Mouse (Mus musculus): ENCODE measurements around the gene Limch1. TPM values are rescaled to one million over a fixed set of nuclear protein-coding genes. Genes with fewer than 3 reads are reported as not detected.

Limch1 gene
- polyA plus RNA-seq, 1 experiment from 2014 or later = 22.2 TPM

DNA sequence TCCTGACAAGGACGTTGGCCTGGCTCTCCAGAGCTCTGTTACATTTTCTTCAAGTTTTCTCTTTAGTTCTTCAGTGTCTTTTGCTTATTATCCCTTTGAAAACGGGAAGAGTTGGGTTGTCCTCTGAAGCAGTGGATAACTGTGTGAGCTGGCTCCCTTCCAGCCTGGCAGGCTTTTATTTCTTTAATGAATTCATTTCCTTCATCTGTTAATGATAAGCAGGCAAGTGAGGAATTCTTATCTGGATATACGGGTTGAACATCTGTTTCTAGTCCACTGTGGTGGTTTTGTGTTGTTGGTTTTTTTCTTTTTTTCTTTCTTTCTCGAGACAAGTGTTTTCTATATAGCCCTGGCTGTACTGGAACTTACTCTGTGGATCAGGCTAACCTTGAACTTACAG is 22.4 kb downstream of the Limch1 start:
- Histone ChIP-seq H3K9me3 (replicated peaks; ENCODE audit: control insufficient read depth, low read length) (no peaks in the 10 kb centered on the region), H3K4me1 (ENCODE audit: control insufficient read depth, insufficient read depth, low read length) (no peaks in the 10 kb centered on the region), H3K36me3 (ENCODE audit: control insufficient read depth, insufficient read depth) (no peaks in the 10 kb centered on the region), H3K4me2 (ENCODE audit: low read depth, low read length) (no peak overlapping the region), H3K9ac (ENCODE audit: low read length) (no peak overlapping the region), H3K27ac (ENCODE audit: low read length) (no peak overlapping the region), H3K4me3 (ENCODE audit: low read length) (no peak overlapping the region), H3K27me3 (ENCODE audit: control insufficient read depth, insufficient read depth, low read length) (no peaks in the 10 kb centered on the region)
- ATAC-seq (replicated peaks; ENCODE audit: extremely low read depth, insufficient read depth, low FRiP score) = no peak; the same call in 1 of the 2 replicates
- WGBS = 20% methylated on average over 4 of the region's 4 CpGs

DNA sequence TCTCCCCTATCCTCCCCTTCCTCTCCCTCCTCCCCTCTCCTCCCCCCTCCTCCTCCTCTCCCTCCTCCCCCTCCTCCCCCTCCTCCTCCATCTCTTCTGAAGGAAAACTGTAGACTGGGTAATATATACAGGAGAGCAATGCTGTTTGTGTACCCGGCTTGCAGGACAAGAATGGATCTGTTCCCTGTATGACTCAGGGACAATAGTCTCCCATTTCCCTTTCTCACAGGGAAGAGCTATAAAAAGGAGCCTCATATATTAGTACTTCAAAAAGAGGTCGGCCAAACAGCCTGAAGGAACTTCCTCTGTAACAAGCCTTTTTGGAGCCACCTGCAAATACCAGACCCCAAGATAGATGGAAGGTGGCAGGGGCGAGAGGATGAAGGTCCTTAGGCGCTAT is 23.4 kb downstream of the Limch1 start:
- H3K4me3 ChIP-seq (ENCODE audit: low read length) = no peak overlapping the region

GRCm38 (mm10) chr5:66769558-66769957 is 23.9 kb downstream of the Limch1 start:
- no peaks in the 10 kb centered on the region for H3K36me3 ChIP-seq (ENCODE audit: control insufficient read depth, insufficient read depth)
- H3K27me3 ChIP-seq (ENCODE audit: control insufficient read depth, insufficient read depth, low read length) = no peaks in the 10 kb centered on the region
- H3K4me2 ChIP-seq (ENCODE audit: low read depth, low read length) = no peak overlapping the region
- 87% methylated on average over 5 of the region's 5 CpGs for WGBS
- no peak overlapping the region for H3K9ac ChIP-seq (ENCODE audit: low read length)
- no peak overlapping the region for H3K27ac ChIP-seq (ENCODE audit: low read length)
- no peaks in the 10 kb centered on the region for H3K9me3 ChIP-seq (replicated peaks; ENCODE audit: control insufficient read depth, low read length)
- H3K4me1 ChIP-seq (ENCODE audit: control insufficient read depth, insufficient read depth, low read length) = no peaks in the 10 kb centered on the region
- H3K4me3 ChIP-seq (ENCODE audit: low read length) = no peak overlapping the region
- no peak for ATAC-seq (replicated peaks; ENCODE audit: extremely low read depth, insufficient read depth, low FRiP score)

More for the DNA sequence above, 23.4 kb downstream of the Limch1 start:
- Histone ChIP-seq H3K36me3 (ENCODE audit: control insufficient read depth, insufficient read depth) (no peaks in the 10 kb centered on the region), H3K9ac (ENCODE audit: low read length) (no peak overlapping the region), H3K4me1 (ENCODE audit: control insufficient read depth, insufficient read depth, low read length) (no peaks in the 10 kb centered on the region), H3K4me2 (ENCODE audit: low read depth, low read length) (no peak overlapping the region), H3K27me3 (ENCODE audit: control insufficient read depth, insufficient read depth, low read length) (no peaks in the 10 kb centered on the region), H3K9me3 (replicated peaks; ENCODE audit: control insufficient read depth, low read length) (no peaks in the 10 kb centered on the region), H3K27ac (ENCODE audit: low read length) (no peak overlapping the region)
- ATAC-seq (replicated peaks; ENCODE audit: extremely low read depth, insufficient read depth, low FRiP score) = no peak
- 59% methylated on average over 4 of the region's 4 CpGs for WGBS

DNA sequence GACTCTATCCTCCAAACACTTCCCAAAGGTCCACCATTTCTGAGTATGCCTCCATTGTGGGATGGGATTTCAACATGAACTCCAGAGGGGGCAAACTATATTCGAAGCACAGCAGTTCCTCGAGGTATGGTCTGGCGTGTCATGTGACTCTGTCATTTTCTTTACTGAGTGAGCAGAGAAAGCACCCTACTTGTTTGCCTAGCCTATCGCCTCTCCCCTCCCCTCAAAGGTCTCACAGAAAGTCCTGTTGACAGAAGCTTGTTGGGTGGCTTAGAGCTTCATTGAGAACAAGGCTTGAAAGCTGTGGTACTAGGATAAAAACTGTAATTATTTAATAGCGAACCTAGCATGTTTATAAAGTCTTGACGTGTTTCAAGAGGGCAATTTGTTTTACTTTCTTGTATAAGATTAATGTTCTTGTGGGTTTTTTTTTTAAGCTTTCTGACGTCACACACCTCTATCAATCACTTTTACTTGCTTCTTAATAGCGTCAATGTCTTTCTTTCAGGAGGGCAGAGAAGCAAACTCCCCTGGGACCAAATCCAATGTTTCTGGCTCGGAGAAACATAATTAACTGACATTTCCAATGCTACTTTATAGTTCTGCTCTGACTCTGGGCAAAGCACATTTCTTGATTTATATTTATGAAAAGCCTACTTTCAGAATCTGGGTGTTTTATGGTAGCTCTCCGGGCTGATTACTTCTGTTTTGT is 32.5 kb downstream of the Limch1 start:
- H3K27me3 ChIP-seq (ENCODE audit: control insufficient read depth, insufficient read depth, low read length) = peaks cover 2% of the 10 kb centered on the region; the same call in 1 of the 2 replicates
- no peaks in the 10 kb centered on the region; the same call in 1 of the 2 replicates for H3K9me3 ChIP-seq (replicated peaks; ENCODE audit: control insufficient read depth, low read length)
- no peaks in the 10 kb centered on the region for H3K4me1 ChIP-seq (ENCODE audit: control insufficient read depth, insufficient read depth, low read length)
- 71% methylated on average over 10 of the region's 10 CpGs for WGBS
- no peak overlapping the region for H3K4me3 ChIP-seq (ENCODE audit: low read length)
- H3K27ac ChIP-seq (ENCODE audit: low read length) = no peak overlapping the region
- H3K9ac ChIP-seq (ENCODE audit: low read length) = no peak overlapping the region
- no peak overlapping the region for H3K4me2 ChIP-seq (ENCODE audit: low read depth, low read length)
- no peaks in the 10 kb centered on the region for H3K36me3 ChIP-seq (ENCODE audit: control insufficient read depth, insufficient read depth)
- no peak for ATAC-seq (replicated peaks; ENCODE audit: extremely low read depth, insufficient read depth, low FRiP score)

DNA sequence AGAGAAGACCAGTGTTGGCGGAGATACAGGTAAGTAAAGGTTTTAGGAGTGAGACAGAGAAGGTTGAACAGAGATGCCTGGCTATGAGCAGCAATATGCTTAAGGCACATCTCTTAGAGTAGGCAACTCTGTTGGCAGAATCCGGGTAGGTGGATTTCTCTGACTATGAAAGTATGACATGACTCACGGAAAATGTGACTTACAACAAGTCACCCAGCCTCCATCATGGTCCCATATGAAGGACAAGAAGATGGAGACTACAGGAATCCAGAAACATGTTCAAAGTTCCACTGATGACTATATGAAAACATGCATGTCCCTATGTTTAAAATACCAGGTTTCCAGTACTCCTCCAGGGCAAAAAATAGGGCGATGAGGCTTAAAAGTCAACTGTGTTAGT is 34.7 kb downstream of the Limch1 start:
- no peak overlapping the region for H3K4me2 ChIP-seq (ENCODE audit: low read depth, low read length)
- 88% methylated on average over 4 of the region's 4 CpGs for whole genome bisulfite sequencing
- no peaks in the 10 kb centered on the region; the same call in 1 of the 2 replicates for H3K9me3 ChIP-seq (replicated peaks; ENCODE audit: control insufficient read depth, low read length)
- no peaks in the 10 kb centered on the region for H3K36me3 ChIP-seq (ENCODE audit: control insufficient read depth, insufficient read depth)
- H3K9ac ChIP-seq (ENCODE audit: low read length) = no peak overlapping the region
- H3K27me3 ChIP-seq (ENCODE audit: control insufficient read depth, insufficient read depth, low read length) = peaks cover 2% of the 10 kb centered on the region; the same call in 1 of the 2 replicates
- no peaks in the 10 kb centered on the region for H3K4me1 ChIP-seq (ENCODE audit: control insufficient read depth, insufficient read depth, low read length)
- no peak overlapping the region for H3K4me3 ChIP-seq (ENCODE audit: low read length)
- no peak for ATAC-seq (replicated peaks; ENCODE audit: extremely low read depth, insufficient read depth, low FRiP score)
- H3K27ac ChIP-seq (ENCODE audit: low read length) = no peak overlapping the region

GRCm38 (mm10) chr5:66781507-66781906 is 35.9 kb downstream of the Limch1 start:
- peaks cover 2% of the 10 kb centered on the region; the same call in 1 of the 2 replicates for H3K27me3 ChIP-seq (ENCODE audit: control insufficient read depth, insufficient read depth, low read length)
- H3K36me3 ChIP-seq (ENCODE audit: control insufficient read depth, insufficient read depth) = no peaks in the 10 kb centered on the region
- H3K4me2 ChIP-seq (ENCODE audit: low read depth, low read length) = no peak overlapping the region
- no peak overlapping the region for H3K4me3 ChIP-seq (ENCODE audit: low read length)
- H3K4me1 ChIP-seq (ENCODE audit: control insufficient read depth, insufficient read depth, low read length) = no peaks in the 10 kb centered on the region
- no peak overlapping the region for H3K9ac ChIP-seq (ENCODE audit: low read length)
- H3K9me3 ChIP-seq (replicated peaks; ENCODE audit: control insufficient read depth, low read length) = no peaks in the 10 kb centered on the region; the same call in 1 of the 2 replicates
- ATAC-seq (replicated peaks; ENCODE audit: extremely low read depth, insufficient read depth, low FRiP score) = no peak
- 72% methylated on average over 1 of the region's 1 CpGs for WGBS
- H3K27ac ChIP-seq (ENCODE audit: low read length) = no peak overlapping the region

DNA sequence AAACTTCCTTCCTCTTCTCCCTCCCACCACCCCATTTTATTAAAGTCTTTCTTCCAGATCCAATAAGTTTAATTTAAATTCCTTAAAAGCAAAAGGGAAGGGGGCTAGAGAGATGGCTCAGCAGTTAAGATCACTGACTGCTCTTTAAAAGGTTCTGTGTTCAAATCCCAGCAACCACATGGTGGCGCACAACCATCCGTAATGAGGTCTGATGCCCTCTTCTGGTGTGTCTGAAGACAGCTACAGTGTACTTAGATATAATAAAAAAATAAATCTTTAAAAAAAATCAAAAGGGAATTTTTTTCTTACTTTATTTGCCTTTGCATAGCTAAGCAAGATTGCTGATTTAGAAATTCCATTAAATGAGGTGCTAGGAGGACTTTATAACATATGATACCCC is 37.2 kb downstream of the Limch1 start:
- 86% methylated on average over 2 of the region's 2 CpGs for WGBS
- ATAC-seq (replicated peaks; ENCODE audit: extremely low read depth, insufficient read depth, low FRiP score) = no peak
- Histone ChIP-seq H3K27ac (ENCODE audit: low read length) (no peak overlapping the region), H3K9ac (ENCODE audit: low read length) (no peak overlapping the region), H3K36me3 (ENCODE audit: control insufficient read depth, insufficient read depth) (no peaks in the 10 kb centered on the region), H3K4me1 (ENCODE audit: control insufficient read depth, insufficient read depth, low read length) (no peaks in the 10 kb centered on the region), H3K9me3 (replicated peaks; ENCODE audit: control insufficient read depth, low read length) (no peaks in the 10 kb centered on the region; the same call in 1 of the 2 replicates), H3K4me2 (ENCODE audit: low read depth, low read length) (no peak overlapping the region), H3K4me3 (ENCODE audit: low read length) (no peak overlapping the region), H3K27me3 (ENCODE audit: control insufficient read depth, insufficient read depth, low read length) (no peaks in the 10 kb centered on the region; the same call in 1 of the 2 replicates)

GRCm38 (mm10) chr5:66784624-66785361 is 39.2 kb downstream of the Limch1 start:
- Histone ChIP-seq H3K9ac (ENCODE audit: low read length) (no peak overlapping the region), H3K4me2 (ENCODE audit: low read depth, low read length) (no peak overlapping the region), H3K36me3 (ENCODE audit: control insufficient read depth, insufficient read depth) (no peaks in the 10 kb centered on the region), H3K27me3 (ENCODE audit: control insufficient read depth, insufficient read depth, low read length) (no peaks in the 10 kb centered on the region), H3K4me1 (ENCODE audit: control insufficient read depth, insufficient read depth, low read length) (no peaks in the 10 kb centered on the region), H3K4me3 (ENCODE audit: low read length) (no peak overlapping the region), H3K27ac (ENCODE audit: low read length) (no peak overlapping the region), H3K9me3 (replicated peaks; ENCODE audit: control insufficient read depth, low read length) (no peaks in the 10 kb centered on the region; the same call in 1 of the 2 replicates)
- ATAC-seq (replicated peaks; ENCODE audit: extremely low read depth, insufficient read depth, low FRiP score) = no peak
- WGBS = 56% methylated on average over 9 of the region's 9 CpGs

DNA sequence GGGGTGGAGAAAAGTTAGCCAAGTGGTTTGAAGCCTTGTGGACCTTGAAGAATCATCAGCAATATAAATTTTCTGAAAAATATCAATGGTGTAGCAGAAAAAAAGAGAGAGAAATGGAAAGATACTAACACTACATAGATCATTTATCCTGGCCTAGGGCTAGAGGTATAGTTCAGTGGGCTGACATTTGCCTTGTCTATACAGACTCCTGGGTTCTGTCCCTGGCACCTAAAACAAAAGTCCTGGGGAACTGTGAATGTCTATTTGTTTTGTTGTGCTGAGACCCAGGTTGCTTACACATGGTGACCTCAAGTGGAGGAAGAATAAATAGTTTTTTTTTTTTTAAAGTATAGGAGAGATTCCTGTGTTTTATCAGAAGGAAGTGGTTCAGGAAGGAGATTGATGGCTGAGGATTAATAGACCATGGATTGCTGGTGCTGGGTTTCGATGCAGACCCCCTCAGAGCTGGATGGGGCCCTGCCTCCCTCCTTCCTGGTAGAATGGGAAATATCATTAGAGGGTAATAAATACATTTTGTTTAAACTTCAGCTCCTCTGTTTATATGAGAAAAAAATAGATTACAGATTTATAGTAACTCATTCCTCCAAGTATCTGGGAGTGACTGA is 40.5 kb downstream of the Limch1 start:
- H3K4me3 ChIP-seq (ENCODE audit: low read length) = no peak overlapping the region
- H3K36me3 ChIP-seq (ENCODE audit: control insufficient read depth, insufficient read depth) = no peaks in the 10 kb centered on the region
- no peaks in the 10 kb centered on the region for H3K4me1 ChIP-seq (ENCODE audit: control insufficient read depth, insufficient read depth, low read length)
- no peak overlapping the region for H3K9ac ChIP-seq (ENCODE audit: low read length)
- 43% methylated on average over 1 of the region's 1 CpGs for WGBS
- H3K4me2 ChIP-seq (ENCODE audit: low read depth, low read length) = no peak overlapping the region
- no peaks in the 10 kb centered on the region for H3K27me3 ChIP-seq (ENCODE audit: control insufficient read depth, insufficient read depth, low read length)
- no peak for ATAC-seq (replicated peaks; ENCODE audit: extremely low read depth, insufficient read depth, low FRiP score)
- H3K27ac ChIP-seq (ENCODE audit: low read length) = no peak overlapping the region
- H3K9me3 ChIP-seq (replicated peaks; ENCODE audit: control insufficient read depth, low read length) = no peaks in the 10 kb centered on the region; the same call in 1 of the 2 replicates

Measured in heart, embryonic 16.5 days (tissue).